Mouse (Mus musculus) adrenal gland, adult 2 months (tissue): Measurements from ENCODE around the gene 9230102O04Rik. TPM values are rescaled to one million over a fixed set of nuclear protein-coding genes. Genes with fewer than 3 reads are reported as not detected.

Source experiments
- DNase-seq: peaks from one replicate; pipeline ENCODE4 v3.0.0; 2021
- polyA plus RNA-seq: library from polyadenylated mRNA; depleted of rRNA; stranded (reverse); fragments of >200 nt; gene quantifications from 2 replicates; pipeline ENCODE4 v1.2.3, GENCODE M21; 2012
- total RNA-seq, 2 experiments: library from RNA; stranded (reverse); gene quantifications; 2 replicates each; pipeline ENCODE4 v1.2.3; 2021

Gene 9230102O04Rik
- total and polyA plus RNA-seq, 3 experiments = not detected

GRCm38 (mm10) chr2:9885217-9885770, 4.0 kb downstream of the 9230102O04Rik start:
- no peak for DNase-seq

- no peak for DNase-seq
Observed at GRCm38 (mm10) chr2:9884533-9885216, 4.7 kb downstream of the 9230102O04Rik start.

- no peak for DNase-seq
Observed at GRCm38 (mm10) chr2:9883803-9884532, 5.4 kb downstream of the 9230102O04Rik start.

- peak; percentile 30 for DNase-seq
Observed at GRCm38 (mm10) chr2:9882926-9883802, 6.2 kb downstream of the 9230102O04Rik start.

GRCm38 (mm10) chr2:9882371-9882925, 6.9 kb downstream of the 9230102O04Rik start:
- peak; percentile 41 for DNase-seq

- no peak for DNase-seq
Observed at GRCm38 (mm10) chr2:9881611-9882023, 7.7 kb downstream of the 9230102O04Rik start.

- DNase-seq = no peak
Observed at GRCm38 (mm10) chr2:9881051-9881591, 8.2 kb downstream of the 9230102O04Rik start, which contains the start of gene 4930412O13Rik. 4930412O13Rik (plus strand) TSS chr2:9881252.

GRCm38 (mm10) chr2:9880271-9880670, 9.1 kb downstream of the 9230102O04Rik start:
- no peak for DNase-seq

- DNase-seq = peak; percentile 95
Observed at GRCm38 (mm10) chr2:9879493-9879892, 9.8 kb downstream of the 9230102O04Rik start.

GRCm38 (mm10) chr2:9879092-9879491, 10.2 kb downstream of the 9230102O04Rik start:
- no peak for DNase-seq

GRCm38 (mm10) chr2:9878564-9879081, 10.7 kb downstream of the 9230102O04Rik start:
- DNase-seq = peak; percentile 61

- peak; percentile 34 for DNase-seq
Observed at GRCm38 (mm10) chr2:9877966-9878563, 11.3 kb downstream of the 9230102O04Rik start.

GRCm38 (mm10) chr2:9877326-9877690, 12.0 kb downstream of the 9230102O04Rik start:
- DNase-seq = peak; percentile 34

GRCm38 (mm10) chr2:9876621-9877325, 12.6 kb downstream of the 9230102O04Rik start:
- no peak for DNase-seq

GRCm38 (mm10) chr2:9875676-9876357, 13.5 kb downstream of the 9230102O04Rik start:
- DNase-seq = no peak

- DNase-seq = no peak
Observed at GRCm38 (mm10) chr2:9875220-9875619, 14.1 kb downstream of the 9230102O04Rik start.

GRCm38 (mm10) chr2:9874467-9875219, 14.7 kb downstream of the 9230102O04Rik start:
- DNase-seq = no peak

- DNase-seq = no peak
Observed at GRCm38 (mm10) chr2:9873757-9874156, 15.6 kb downstream of the 9230102O04Rik start.

GRCm38 (mm10) chr2:9872682-9873081, 16.7 kb downstream of the 9230102O04Rik start:
- DNase-seq = no peak
